Mouse (Mus musculus) cerebellum, postnatal 25 days (tissue): ENCODE measurements at regions not wholly inside any gene's neighbourhood (a gene's known extent, or its start where the extent isn't known, plus 50 kb on each side); places are given as distances from the start of the nearest gene placed in this dataset.

Source experiments
- DNase-seq, 2 experiments: peaks; one replicate each; pipeline ENCODE4 v3.0.0; 2021; ENCODE audit warnings: mixed read lengths in 2 of 2

DNA sequence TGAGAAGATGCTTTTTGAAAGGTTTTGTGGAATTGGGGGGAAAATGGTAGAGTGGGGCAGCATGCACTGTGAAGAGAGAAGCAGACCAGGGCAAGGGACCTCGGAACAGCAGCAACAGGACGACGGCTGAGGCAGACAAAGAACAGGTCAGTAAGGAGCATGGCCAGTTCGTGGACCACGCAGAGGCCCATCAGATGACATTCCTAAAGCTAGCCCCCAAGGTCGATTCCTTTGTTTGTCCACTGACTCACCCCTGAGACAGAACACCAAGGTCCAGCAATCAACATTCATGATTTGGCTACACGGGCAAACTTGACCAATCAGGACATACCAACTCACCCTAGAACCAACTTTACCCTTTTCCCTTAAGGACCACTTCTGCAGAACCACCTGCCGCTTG, 160.0 kb downstream of the Fam76b start:
- DNase-seq = no peak

DNA sequence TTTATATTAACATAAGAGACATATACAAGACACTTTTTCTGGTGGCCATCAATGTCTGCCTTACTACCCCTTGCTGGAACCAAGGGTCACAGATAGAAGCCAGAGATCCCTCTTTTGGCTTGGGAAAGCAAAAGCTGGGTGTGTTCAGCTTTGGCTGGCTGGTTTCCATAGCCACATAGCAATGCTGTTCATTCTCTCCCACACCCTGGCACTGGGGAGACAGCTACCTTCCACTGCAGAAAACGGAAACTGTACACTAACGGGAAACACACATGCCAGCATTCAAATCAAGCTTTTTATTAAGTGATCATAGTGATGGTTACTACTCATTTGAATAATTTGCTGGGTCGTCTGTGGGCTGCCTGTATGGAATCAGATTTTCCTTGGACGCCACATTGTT, 161.4 kb downstream of the Fam76b start:
- no peak for DNase-seq

DNA sequence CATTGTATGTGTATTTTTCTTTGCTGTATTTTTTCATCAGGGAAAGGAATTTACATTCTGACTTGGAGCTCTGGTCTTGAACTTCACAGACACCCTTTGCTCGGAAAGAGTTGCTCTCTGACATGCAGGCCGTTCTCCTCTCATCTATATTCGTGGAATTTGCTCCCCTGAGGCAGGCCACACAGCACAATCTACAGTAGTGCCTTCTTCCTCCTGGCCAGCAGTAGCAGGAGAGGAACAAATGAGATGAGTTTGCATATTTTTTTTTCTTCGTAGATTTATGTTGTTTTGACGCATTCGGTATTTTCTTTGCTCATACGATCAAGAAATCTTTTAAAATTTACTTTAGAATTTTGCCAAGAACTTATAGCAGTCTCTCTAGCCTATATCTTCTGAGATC, 163.4 kb downstream of the Fam76b start:
- DNase-seq = no peak

DNA sequence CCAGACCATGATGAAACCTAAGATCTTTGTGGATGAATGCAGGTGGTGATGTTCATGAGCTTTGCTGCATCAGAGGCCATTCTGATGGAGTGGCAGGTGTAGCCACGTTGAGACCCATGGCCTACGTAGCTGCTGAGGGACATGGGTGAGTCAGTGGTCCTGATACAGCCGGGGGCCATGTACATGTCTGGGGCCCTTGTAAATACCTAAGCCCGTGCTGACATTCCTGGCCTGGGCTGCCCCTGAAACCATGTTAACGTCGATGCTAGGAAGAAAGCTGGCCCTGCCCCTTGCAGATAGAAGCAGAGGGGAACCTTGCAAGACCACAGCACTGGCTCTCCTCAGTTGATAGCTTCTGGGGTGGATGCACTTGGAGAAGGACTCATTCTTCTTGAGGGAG, 165.2 kb downstream of the Fam76b start:
- no peak for DNase-seq

GRCm38 (mm10) chr9:13999358-13999757, 171.8 kb downstream of the Fam76b start:
- no peak for DNase-seq

GRCm38 (mm10) chr9:14001517-14001916, 174.0 kb downstream of the Fam76b start:
- DNase-seq = peak; percentile 25 to 57

DNA sequence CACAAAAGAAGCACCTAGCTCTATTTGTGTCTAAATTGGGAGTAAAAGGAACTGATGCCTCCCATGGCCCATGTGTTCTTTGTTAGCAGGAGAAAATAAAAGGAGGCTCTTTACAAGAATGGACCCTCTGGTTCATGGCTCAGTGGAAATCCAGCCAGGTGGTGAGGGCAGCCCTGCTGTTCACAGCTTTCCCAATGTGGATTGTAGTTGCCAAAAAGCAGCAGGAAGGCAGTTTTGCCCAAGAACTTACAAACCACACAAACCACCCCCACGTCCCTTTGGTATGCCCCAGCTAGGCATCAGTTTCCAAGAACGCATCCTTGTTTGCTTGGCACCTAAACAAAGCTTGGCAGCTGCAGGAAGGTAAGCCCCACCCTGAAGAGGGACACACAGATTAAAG, 174.7 kb downstream of the Fam76b start:
- DNase-seq = peak; percentile 13 to 37

- no peak for DNase-seq
Measured at GRCm38 (mm10) chr9:14003163-14003562, 175.6 kb downstream of the Fam76b start.

- DNase-seq = no peak
Measured at GRCm38 (mm10) chr9:14006233-14006984, 178.9 kb downstream of the Fam76b start.

DNA sequence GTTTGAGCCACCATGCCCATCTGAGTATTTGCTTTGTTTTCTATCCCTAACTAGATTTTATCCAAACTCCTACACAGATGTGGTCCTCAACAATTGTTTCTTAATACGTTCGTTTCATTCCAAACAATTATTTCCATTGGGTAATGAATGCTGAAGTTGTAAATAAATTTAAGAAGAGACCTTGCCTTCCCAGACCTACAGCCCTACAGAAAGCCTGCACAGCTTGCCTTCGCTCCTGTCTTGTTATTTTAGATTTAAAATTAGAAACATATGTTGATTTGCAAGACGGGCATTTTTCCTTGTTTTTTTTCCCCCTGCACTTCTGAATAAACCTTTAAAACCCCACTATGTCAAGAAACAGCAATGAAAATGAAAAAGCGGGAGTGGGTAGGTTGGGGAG, 181.9 kb downstream of the Fam76b start:
- no peak for DNase-seq

GRCm38 (mm10) chr9:14010261-14010949, 182.9 kb downstream of the Fam76b start:
- no peak for DNase-seq

DNA sequence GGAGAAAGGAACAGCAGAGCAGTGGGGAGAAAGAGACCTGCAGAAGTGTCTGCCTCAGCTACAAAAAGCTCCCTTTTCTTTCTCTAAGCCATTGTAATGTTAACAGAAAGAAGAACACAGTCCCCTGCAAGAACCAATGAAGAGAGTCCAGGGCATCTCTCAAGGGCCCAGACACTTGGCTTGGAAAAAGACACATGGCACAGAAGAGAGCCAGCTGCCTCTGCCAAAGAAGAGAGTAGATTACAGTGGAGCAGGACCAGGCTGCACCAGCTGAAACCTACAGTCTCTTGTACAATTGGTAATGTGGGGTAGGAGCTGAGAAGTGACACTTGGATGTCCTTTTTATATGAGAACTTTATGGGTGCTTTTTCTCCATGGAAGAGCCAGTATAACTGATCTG, 196.7 kb downstream of the Fam76b start:
- no peak for DNase-seq

DNA sequence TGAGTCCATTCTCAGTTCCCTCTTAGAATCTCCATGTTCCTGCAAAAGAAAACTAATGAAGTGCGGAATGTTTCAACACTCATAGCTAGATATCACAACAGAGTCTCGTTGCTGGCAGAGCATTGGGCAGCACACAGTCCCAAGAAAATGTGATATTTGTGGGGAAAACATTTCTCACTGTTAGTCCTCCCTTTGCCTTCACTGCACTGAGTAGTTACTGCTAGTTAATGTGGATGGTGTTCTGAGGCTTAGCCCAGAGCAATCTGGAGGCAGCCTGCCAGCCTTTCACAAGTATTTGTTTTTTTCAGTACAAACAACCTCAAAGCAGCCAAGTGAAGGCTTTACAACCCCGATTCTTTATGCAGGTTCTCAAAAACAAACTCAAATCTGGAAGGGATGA, 197.2 kb downstream of the Fam76b start:
- no peak for DNase-seq

- DNase-seq = no peak
Measured at GRCm38 (mm10) chr9:14028056-14028455, 200.5 kb downstream of the Fam76b start.

GRCm38 (mm10) chr9:14031358-14032047, 204.0 kb downstream of the Fam76b start:
- DNase-seq = no peak

GRCm38 (mm10) chr9:14032048-14032362, 204.5 kb downstream of the Fam76b start:
- DNase-seq = no peak

- no peak for DNase-seq
Measured at GRCm38 (mm10) chr9:14035526-14035925, 208.0 kb downstream of the Fam76b start.

DNA sequence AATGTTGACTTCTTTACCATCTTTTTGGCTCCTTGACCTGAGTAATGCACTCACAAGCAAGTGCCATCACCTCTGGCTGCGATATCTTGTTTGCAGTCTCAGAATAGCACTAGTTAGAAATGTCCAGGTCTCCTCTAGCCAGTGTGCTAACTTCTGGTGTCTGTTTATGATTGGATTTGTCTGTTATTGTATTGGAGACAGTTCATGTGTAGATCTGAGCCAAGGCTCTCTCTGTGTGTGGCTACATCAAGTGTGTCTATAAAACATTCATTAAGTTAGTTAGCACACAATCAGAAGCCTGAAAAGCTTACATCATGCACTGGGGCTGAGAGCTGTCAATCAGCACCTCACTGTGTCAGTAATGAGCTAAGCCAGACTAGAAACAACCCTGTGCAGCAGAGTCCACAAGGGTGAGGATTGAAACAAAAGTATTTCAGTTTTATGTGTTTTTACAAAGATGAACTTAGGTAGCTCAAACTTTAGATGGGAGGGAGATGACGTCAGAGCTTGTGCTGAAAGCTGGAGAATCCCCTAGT, 214.5 kb downstream of the Fam76b start:
- DNase-seq = no peak

GRCm38 (mm10) chr9:14048224-14048623, 220.7 kb downstream of the Fam76b start:
- no peak for DNase-seq

DNA sequence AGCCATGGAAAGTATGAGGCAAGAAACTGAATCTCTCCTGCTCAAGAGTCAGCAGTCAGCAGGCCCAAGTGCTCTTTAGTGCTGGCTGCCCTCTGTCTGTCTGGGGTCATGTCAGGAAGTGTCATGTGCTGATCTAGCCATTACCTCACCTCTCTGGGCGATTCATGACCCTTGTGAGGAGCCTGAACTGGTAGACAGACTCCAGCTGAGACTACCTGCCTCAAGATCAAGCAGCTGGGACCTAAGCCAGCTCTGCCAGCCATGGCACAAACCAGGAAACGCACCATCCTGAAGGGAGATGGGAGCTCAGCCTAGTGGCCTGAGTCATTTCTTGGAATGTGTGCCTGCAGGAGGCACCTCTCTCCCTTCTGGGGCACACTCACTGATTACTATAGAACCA, 221.2 kb upstream of the Sesn3 start:
- DNase-seq = peak in 1 of 2 experiments; percentile 13

DNA sequence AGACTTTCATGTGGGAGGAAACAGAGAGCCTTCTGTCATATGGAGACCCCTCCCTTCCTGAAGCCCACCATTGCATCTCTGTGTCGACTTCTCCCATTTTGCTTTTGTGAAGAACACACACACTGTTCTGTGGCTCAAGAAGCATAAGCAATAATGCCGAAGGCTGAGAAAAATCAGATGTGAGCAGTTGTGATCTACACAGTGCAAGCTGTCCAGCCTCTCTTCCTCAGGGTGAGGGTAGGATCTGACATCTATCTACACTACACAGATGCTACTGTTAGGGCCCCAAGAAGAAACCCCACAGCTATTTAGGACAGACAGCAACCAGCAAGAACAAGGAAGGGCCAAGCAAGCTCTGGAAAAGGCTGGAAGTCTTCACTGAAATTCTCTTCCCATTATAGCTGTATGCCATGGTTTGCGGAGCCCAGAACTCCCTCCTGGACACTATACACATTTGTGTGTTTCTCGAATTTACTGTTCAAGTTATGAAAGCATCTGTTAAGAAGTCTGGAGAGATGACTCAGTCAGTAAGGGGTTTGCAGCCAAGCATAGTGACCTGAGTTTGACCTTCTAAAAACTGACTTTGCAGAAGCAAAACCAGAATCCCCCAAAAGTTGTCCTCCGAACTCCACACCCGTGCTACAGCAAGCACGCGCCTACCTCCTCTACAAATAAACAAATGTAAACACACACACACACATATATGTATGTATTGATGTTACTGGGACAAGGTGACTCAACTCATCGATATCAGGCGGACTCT, 218.3 kb upstream of the Sesn3 start:
- no peak for DNase-seq

DNA sequence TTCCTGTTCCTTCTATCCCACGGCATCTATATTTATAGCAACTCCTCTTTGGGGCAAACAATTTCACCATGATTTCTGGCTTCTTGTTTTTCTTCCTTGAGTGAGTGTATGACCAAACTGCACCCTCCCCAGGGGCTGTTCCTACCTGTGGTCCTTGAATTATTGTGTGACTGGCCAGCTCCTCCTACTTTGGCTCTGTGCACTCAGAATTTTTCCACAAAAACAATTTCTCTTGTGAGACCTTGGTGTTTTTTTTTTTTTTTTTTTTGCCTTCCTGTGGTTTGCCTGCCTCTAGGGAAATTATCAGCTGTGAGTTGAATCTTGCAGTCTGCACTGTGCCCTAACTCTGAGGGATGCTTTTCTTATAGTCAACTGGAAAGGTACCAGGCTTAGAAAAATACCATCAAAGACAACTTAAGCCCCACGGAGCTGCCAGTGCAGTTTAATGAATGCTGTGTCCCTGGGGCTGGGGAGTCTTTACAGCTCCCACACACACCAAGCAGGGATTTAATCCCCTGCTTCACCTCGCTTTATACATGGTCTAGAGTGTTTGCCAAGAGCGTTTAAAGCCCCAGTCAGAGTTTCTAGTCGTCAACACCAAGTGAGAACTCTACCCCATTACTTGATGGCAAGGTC, 216.2 kb upstream of the Sesn3 start:
- DNase-seq = no peak
